Mouse (Mus musculus) thymus, postnatal 25 days (tissue): ENCODE data around the gene Tmem246.

ENCODE experiments used
- DNase-seq: peaks from one replicate; pipeline ENCODE4 v3.0.0; 2022

The Tmem246 gene

DNA sequence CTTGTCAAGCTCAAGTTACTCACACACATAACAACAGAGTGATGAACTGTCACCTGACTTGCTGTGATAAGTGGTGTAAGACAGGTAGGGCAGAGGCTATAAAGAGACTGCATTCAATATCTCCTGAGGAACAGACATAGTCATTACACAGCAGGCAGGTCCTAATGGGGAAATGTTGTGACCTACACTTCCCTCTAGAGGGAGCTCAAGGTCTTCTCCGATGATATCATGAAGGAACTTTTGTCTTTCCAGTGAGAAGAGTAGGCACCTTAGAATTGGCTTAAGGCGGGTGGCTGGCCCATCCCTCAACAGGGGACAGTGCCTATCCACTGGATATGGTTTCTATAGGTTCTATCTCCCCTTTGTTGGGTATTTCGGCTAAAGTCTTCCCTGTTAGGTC lies 30.1 kb downstream of the Tmem246 start:
- DNase-seq: peak; percentile 41

- DNase-seq: no peak
Observed at GRCm38 (mm10) chr4:49559915-49560772, 37.5 kb downstream of the Tmem246 start.

DNA sequence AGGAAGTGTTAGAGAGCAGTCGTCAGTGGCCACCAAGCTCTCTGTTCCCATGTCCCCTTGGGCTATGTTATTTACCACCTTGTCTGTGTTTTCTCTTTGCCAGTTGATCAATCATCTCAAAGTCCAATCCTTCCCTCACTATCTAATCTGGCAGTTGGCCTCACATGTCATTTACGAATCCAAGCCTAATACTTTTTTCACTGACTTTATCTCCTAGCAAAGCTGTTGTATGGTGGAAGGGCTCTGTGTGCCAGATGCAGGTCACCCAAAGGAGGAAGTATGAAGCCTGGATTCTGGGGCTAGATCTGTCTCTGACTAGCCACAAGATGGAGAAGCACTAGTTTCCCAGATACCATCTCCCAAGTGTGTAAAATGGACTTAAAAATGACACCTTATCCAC lies 39.5 kb downstream of the Tmem246 start:
- no peak for DNase-seq

DNA sequence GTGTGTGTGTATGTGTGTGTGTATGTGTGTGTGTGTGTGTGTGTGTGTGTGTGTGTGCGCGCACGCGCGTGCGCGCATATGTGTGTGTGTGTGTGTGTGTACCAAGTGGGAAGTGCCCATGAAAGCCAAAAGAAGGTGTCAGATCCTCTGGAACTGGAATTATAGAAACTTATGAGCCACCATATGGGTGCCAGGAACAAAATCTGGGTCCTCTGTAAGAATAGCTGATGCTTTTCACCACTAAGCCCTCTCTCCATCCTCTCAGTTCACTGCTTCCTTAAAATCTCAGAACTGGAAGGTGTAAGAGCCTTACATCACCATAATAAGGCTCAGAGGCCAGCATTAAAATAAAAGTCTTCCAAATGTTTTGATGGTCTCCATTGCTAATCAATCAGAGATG lies 40.3 kb downstream of the Tmem246 start:
- no peak for DNase-seq

GRCm38 (mm10) chr4:49553380-49553779 lies 44.3 kb downstream of the Tmem246 start:
- no peak for DNase-seq

- no peak for DNase-seq
Observed at GRCm38 (mm10) chr4:49549383-49549782, 48.3 kb downstream of the Tmem246 start, which contains the start of gene Aldob. Aldob (minus strand) TSS chr4:49549546.

- no peak for DNase-seq
Observed at GRCm38 (mm10) chr4:49547544-49548219, 50.0 kb downstream of the Tmem246 start.

DNA sequence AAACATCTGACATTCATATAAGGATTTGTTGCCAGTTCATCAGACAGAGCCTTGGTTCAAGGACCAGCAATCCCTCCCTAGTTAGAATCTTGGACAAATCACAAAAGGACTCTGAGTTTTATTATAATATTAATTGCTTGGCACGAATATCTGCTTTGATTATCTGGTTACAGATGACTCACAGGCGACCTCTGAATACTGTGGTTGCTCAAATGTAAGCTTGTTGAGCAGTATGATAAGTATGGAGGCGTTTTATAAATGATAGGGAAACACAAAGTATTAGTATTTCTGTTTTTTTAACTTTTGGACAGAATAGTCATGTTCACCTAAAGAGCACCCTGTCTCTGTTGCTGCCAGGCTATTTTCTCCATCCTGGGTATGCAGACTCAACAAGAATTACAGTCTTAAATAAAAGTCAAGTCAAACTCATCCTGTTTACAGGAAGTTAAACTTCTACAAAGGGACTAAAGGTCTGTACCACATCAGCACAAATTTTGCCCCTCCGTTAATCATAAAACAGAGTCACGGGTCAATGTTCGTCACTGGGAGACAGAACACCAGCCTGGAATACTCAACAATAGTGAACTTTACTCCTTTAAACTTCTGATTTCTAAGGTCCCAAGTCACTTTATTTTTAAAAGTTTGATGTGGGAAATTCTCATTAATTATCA lies 50.7 kb downstream of the Tmem246 start:
- no peak for DNase-seq

- no peak for DNase-seq
Observed at GRCm38 (mm10) chr4:49546026-49546425, 51.6 kb downstream of the Tmem246 start.

GRCm38 (mm10) chr4:49540966-49541365 lies 56.7 kb downstream of the Tmem246 start:
- no peak for DNase-seq

- DNase-seq: no peak
Observed at GRCm38 (mm10) chr4:49539665-49540064, 58.0 kb downstream of the Tmem246 start.

GRCm38 (mm10) chr4:49536671-49537070 lies 61.0 kb downstream of the Tmem246 start:
- DNase-seq: no peak

GRCm38 (mm10) chr4:49535675-49536294 lies 61.9 kb downstream of the Tmem246 start:
- no peak for DNase-seq

GRCm38 (mm10) chr4:49535036-49535435 lies 62.6 kb downstream of the Tmem246 start:
- no peak for DNase-seq
